ENCODE assay signal across 29 mouse cellular contexts in genomic region chr12:107916008-107916407, GRCm38 (mm10).
DNase-seq lines count a peak whose midpoint lies in the region; ATAC-seq and TF ChIP-seq lines count a peak whose summit lies in the region.
"Had no signal": no experiment of that assay in that cellular context is flagged by ENCODE, and none has a peak within 500 bp of the region (broad histone marks: within the 10 kb centered on the region; RNA-seq: fewer than 3 reads in every experiment).

No protein-coding gene starts in this region.

- 99% methylated on average over 39 of the region's 39 CpGs for WGBS in forebrain, embryonic 16.5 days
- 96% methylated on average over 39 of the region's 39 CpGs for WGBS in forebrain, embryonic 15.5 days
- WGBS in limb, embryonic 11.5 days: 96% methylated on average over 28 of the region's 39 CpGs
- 97% methylated on average over 39 of the region's 39 CpGs for WGBS in limb, embryonic 10.5 days

- H3K4me1 ChIP-seq in forebrain, embryonic 16.5 days (replicated peaks; ENCODE audit: control insufficient read depth, insufficient read depth, low read length): peaks cover 21% of the 10 kb centered on the region
- H3K4me1 ChIP-seq in forebrain, embryonic 15.5 days: peaks cover 31% of the 10 kb centered on the region
- no peaks in the 10 kb centered on the region for H3K4me1 ChIP-seq in limb, embryonic 11.5 days (ENCODE audit: control insufficient read depth, insufficient read depth, low read length)
- peaks cover 17% of the 10 kb centered on the region for H3K4me1 ChIP-seq in limb, embryonic 10.5 days
- H3K4me1 ChIP-seq in ES-E14 (ENCODE audit: control insufficient read depth in 2 of 2, insufficient read depth in 2 of 2, low read length in 2 of 2, poor library complexity in 1 of 2): peaks cover 0 to 2% of the 10 kb centered on the region in 2 experiments; a peak in 1 of 4 replicates
- H3K4me1 ChIP-seq: liver, embryonic 12.5 days; megakaryocyte, embryonic 14.5 days had no signal

- no peak overlapping the region for H3K27ac ChIP-seq in forebrain, embryonic 16.5 days (ENCODE audit: low read length)
- no peak overlapping the region for H3K27ac ChIP-seq in forebrain, embryonic 15.5 days (replicated peaks)
- H3K27ac ChIP-seq in limb, embryonic 11.5 days (replicated peaks; ENCODE audit: low read depth, low read length): no peak overlapping the region
- H3K27ac ChIP-seq in limb, embryonic 10.5 days: no peak overlapping the region
- H3K27ac ChIP-seq in ES-E14 (ENCODE audit: insufficient read depth, low read depth, low read length, poor library complexity, severe bottlenecking): no peak overlapping the region
- H3K27ac ChIP-seq: embryonic facial prominence, embryonic 12.5 days; heart, adult 2 months; heart, embryonic 13.5 days; hindbrain, embryonic 10.5 days; left cerebral cortex, adult 2 months; liver, embryonic 12.5 days; midbrain, embryonic 12.5 days; neural tube, embryonic 13.5 days had no signal

- in situ Hi-C loops in ES-E14 (cut with MboI; ENCODE audit: low sequenced_read_pairs in 2 of 2, unreplicated experiment in 2 of 2): no loop called here

- no peak overlapping the region for H3K4me2 ChIP-seq in forebrain, embryonic 16.5 days (ENCODE audit: low read length)
- H3K4me2 ChIP-seq in forebrain, embryonic 15.5 days (replicated peaks): no peak overlapping the region
- no peak overlapping the region for H3K4me2 ChIP-seq in limb, embryonic 11.5 days (ENCODE audit: low read depth, severe bottlenecking)
- H3K4me2 ChIP-seq: embryonic facial prominence, embryonic 12.5 days; heart, embryonic 13.5 days; liver, embryonic 12.5 days; midbrain, embryonic 12.5 days; neural tube, embryonic 13.5 days had no signal

- ATAC-seq in forebrain, embryonic 16.5 days: 0 out of 2 replicates have a peak, but pooled peaks have one; percentile 23
- no peak for ATAC-seq in forebrain, embryonic 15.5 days (replicated peaks)
- 0 out of 2 replicates have a peak, but pooled peaks have one; percentile 17 for ATAC-seq in limb, embryonic 11.5 days (ENCODE audit: insufficient number of reproducible peaks, low FRiP score, low TSS enrichment, low read depth)
- ATAC-seq in frontal cortex, adult (ENCODE audit: low TSS enrichment): no peak
- ATAC-seq: forebrain, embryonic 14.5 days; hindbrain, embryonic 16.5 days; liver, embryonic 12.5 days; liver, postnatal 0 days had no signal

- no peaks in the 10 kb centered on the region for H3K27me3 ChIP-seq in forebrain, embryonic 16.5 days (replicated peaks; ENCODE audit: control insufficient read depth, insufficient read depth, low read length)
- no peaks in the 10 kb centered on the region for H3K27me3 ChIP-seq in forebrain, embryonic 15.5 days
- H3K27me3 ChIP-seq in limb, embryonic 11.5 days (ENCODE audit: control insufficient read depth, insufficient read depth, low read length): no peaks in the 10 kb centered on the region
- H3K27me3 ChIP-seq in limb, embryonic 10.5 days (ENCODE audit: low read depth, poor library complexity, severe bottlenecking): no peaks in the 10 kb centered on the region
- H3K27me3 ChIP-seq: CH12.LX; embryonic facial prominence, embryonic 12.5 days; heart, embryonic 13.5 days; liver, embryonic 12.5 days; megakaryocyte, embryonic 14.5 days; midbrain, embryonic 12.5 days; neural tube, embryonic 13.5 days had no signal

- H3K36me3 ChIP-seq in forebrain, embryonic 16.5 days (ENCODE audit: control insufficient read depth, insufficient read depth): peaks cover 22% of the 10 kb centered on the region
- peaks cover 35% of the 10 kb centered on the region for H3K36me3 ChIP-seq in forebrain, embryonic 15.5 days
- H3K36me3 ChIP-seq in limb, embryonic 11.5 days (ENCODE audit: control insufficient read depth, insufficient read depth, low read length): peaks cover 21% of the 10 kb centered on the region
- H3K36me3 ChIP-seq in limb, embryonic 10.5 days: peaks cover 38% of the 10 kb centered on the region
- H3K36me3 ChIP-seq in ES-E14 (ENCODE audit: control insufficient read depth, insufficient read depth, low read length, poor library complexity, severe bottlenecking): no peaks in the 10 kb centered on the region

- DNase-seq in limb, embryonic 11.5 days (ENCODE audit: low spot score): no peak
- no peak for DNase-seq in limb, embryonic 10.5 days (ENCODE audit: low spot score)
- no peak for DNase-seq in ES-E14 (ENCODE audit: low read depth, low spot score)
- no peak for DNase-seq in right cerebral cortex, postnatal 36 days (ENCODE audit: low spot score in 2 of 2)
- DNase-seq: adrenal gland, postnatal 10 days; cerebellum, adult 11 months; cerebellum, adult 9-11 months; embryo, embryonic 11 days; heart, adult 2 months; heart, postnatal 10 days; kidney, adult 8-10 months; kidney, postnatal 10 days; liver, postnatal 0 days; lung, postnatal 4 days had no signal

- H3K9me3 ChIP-seq in forebrain, embryonic 16.5 days (ENCODE audit: control insufficient read depth, low read length): peaks cover 14% of the 10 kb centered on the region
- no peaks in the 10 kb centered on the region for H3K9me3 ChIP-seq in forebrain, embryonic 15.5 days
- peaks cover 2% of the 10 kb centered on the region; the same call in 1 of the 2 replicates for H3K9me3 ChIP-seq in limb, embryonic 11.5 days (ENCODE audit: control insufficient read depth, low read length)
- peaks cover 15% of the 10 kb centered on the region for H3K9me3 ChIP-seq in limb, embryonic 10.5 days (replicated peaks)
- H3K9me3 ChIP-seq in ES-E14 (ENCODE audit: control insufficient read depth, insufficient read depth, low read depth, low read length): no peaks in the 10 kb centered on the region

- no peak overlapping the region for H3K4me3 ChIP-seq in forebrain, embryonic 16.5 days (replicated peaks; ENCODE audit: low read length)
- H3K4me3 ChIP-seq in forebrain, embryonic 15.5 days: no peak overlapping the region
- no peak overlapping the region for H3K4me3 ChIP-seq in limb, embryonic 11.5 days (ENCODE audit: low read depth, low read length)
- no peak overlapping the region for H3K4me3 ChIP-seq in limb, embryonic 10.5 days
- H3K4me3 ChIP-seq in ES-E14 (ENCODE audit: insufficient read depth in 1 of 2, low read depth in 1 of 2, low read length in 2 of 2, poor library complexity in 1 of 2, severe bottlenecking in 1 of 2): peak overlapping the region; percentile 41 to 54; a peak in 3 of 4 replicates
- H3K4me3 ChIP-seq: embryonic facial prominence, embryonic 12.5 days; heart, adult 2 months; heart, embryonic 13.5 days; hindbrain, embryonic 10.5 days; left cerebral cortex, adult 2 months; liver, embryonic 12.5 days; midbrain, embryonic 12.5 days; myocyte; neural tube, embryonic 13.5 days had no signal

- no peak overlapping the region for H3K9ac ChIP-seq in forebrain, embryonic 16.5 days (replicated peaks; ENCODE audit: low read depth, low read length)
- no peak overlapping the region for H3K9ac ChIP-seq in forebrain, embryonic 15.5 days (replicated peaks)
- no peak overlapping the region for H3K9ac ChIP-seq in limb, embryonic 11.5 days (ENCODE audit: low read length)
- no peak overlapping the region for H3K9ac ChIP-seq in ES-E14 (ENCODE audit: insufficient read depth, low read depth, low read length, poor library complexity, severe bottlenecking)
- H3K9ac ChIP-seq: embryonic facial prominence, embryonic 12.5 days; heart, embryonic 13.5 days; liver, embryonic 12.5 days; liver, postnatal 0 days; midbrain, embryonic 12.5 days; neural tube, embryonic 13.5 days had no signal

TF ChIP-seq in ES-E14, 5 proteins besides CTCF, POLR2A, EP300 and RAD21:
- TF ChIP-seq CHD2 (IDR thresholded peaks at IDR 0.05; ENCODE audit: low read depth, low read length): no peak
- TF ChIP-seq ZNF384 (IDR thresholded peaks at IDR 0.05; ENCODE audit: low read depth, low read length): no peak
- TF ChIP-seq ZC3H11A (IDR thresholded peaks at IDR 0.05; ENCODE audit: borderline replicate concordance, low read depth, low read length): no peak
- no peak for TF ChIP-seq HCFC1 (IDR thresholded peaks at IDR 0.05; ENCODE audit: borderline replicate concordance, insufficient read depth, low read length)
- TF ChIP-seq MAFK (IDR thresholded peaks at IDR 0.05; ENCODE audit: insufficient read depth, low read depth, low read length): no peak

Comparison
In these comparisons a context has a peak if more than half of its experiments do, and no peak if none do; other contexts are left out.
1. ATAC-seq: peak in forebrain, embryonic 16.5 days (single experiment) and limb, embryonic 11.5 days (single experiment); none in forebrain, embryonic 15.5 days (single experiment) and frontal cortex, adult (single experiment).
2. H3K4me3 ChIP-seq: peak in ES-E14 (2 of 2); none in forebrain, embryonic 16.5 days (single experiment), forebrain, embryonic 15.5 days (single experiment), limb, embryonic 11.5 days (single experiment) and limb, embryonic 10.5 days (single experiment).